Mouse (Mus musculus) neural tube, embryonic 14.5 days (tissue): Measurements from ENCODE around the gene Rab13. TPM values are rescaled to one million over a fixed set of nuclear protein-coding genes. Genes with fewer than 3 reads are reported as not detected.

ENCODE experiments used
- ATAC-seq: fragments of 200-750 bp; cut with Nextera tagmentation; 2 replicates; pipeline ENCODE4 v1.8.0; 2017; ENCODE audit warnings: low read depth, mild to moderate bottlenecking, moderate TSS enrichment, moderate library complexity
- H3K27ac ChIP-seq: fragments of 300-500 bp; sonication (generic); 2 replicates; pipeline ENCODE4 v1.5.1; 2014; ENCODE audit warnings: low read depth, mild to moderate bottlenecking, control low read depth, low read length, moderate library complexity, mixed read lengths
- H3K27me3 ChIP-seq: fragments of 300-500 bp; sonication (generic); 2 replicates; pipeline ENCODE4 v1.6.1; 2014; ENCODE audit warnings: low read length; ENCODE audit not compliant: control insufficient read depth, insufficient read depth
- H3K36me3 ChIP-seq: fragments of 300-500 bp; sonication (generic); 2 replicates; pipeline ENCODE4 v1.6.1; 2014; ENCODE audit warnings: low read length, mixed read lengths; ENCODE audit not compliant: control insufficient read depth, insufficient read depth
- H3K4me1 ChIP-seq: fragments of 300-500 bp; sonication (generic); 2 replicates; pipeline ENCODE4 v1.6.1; 2014; ENCODE audit warnings: low read length; ENCODE audit not compliant: control insufficient read depth, insufficient read depth
- H3K4me2 ChIP-seq: fragments of 300-500 bp; sonication (generic); 2 replicates; pipeline ENCODE4 v1.6.1; 2014; ENCODE audit warnings: mild to moderate bottlenecking, low read depth, low read length, control low read depth
- H3K4me3 ChIP-seq: fragments of 300-500 bp; sonication (generic); 2 replicates; pipeline ENCODE4 v1.5.1; 2014; ENCODE audit warnings: low read depth, low read length, control low read depth, mixed read lengths
- H3K9ac ChIP-seq: fragments of 300-500 bp; sonication (generic); replicated peaks from 2 replicates; pipeline ENCODE4 v1.6.1; 2014; ENCODE audit warnings: low read depth, mild to moderate bottlenecking, control low read depth, low read length, mixed read lengths
- H3K9me3 ChIP-seq: fragments of 300-500 bp; sonication (generic); 2 replicates; pipeline ENCODE4 v1.6.1; 2016; ENCODE audit warnings: low read length; ENCODE audit not compliant: control insufficient read depth
- WGBS: fragments of 180-500 bp; shearing (Covaris S2); extraction: QIAGEN DNeasy Blood & Tissue Kit; methylation state at CpG from one replicate; pipeline ENCODE4 v1.1.7; 2014; 5-methylcytosine and 5-hydroxymethylcytosine counted together
- polyA plus RNA-seq: library from polyadenylated mRNA; unstranded; fragments of >200 nt; fragmentation: Nextera tagmentation; extraction: Ambion mirVana; gene quantifications from 2 replicates; pipeline ENCODE4 v1.2.1, GENCODE M21; 2014

Rab13 gene
- polyA plus RNA-seq, 1 experiment from 2014 or later: 8.0 TPM

- H3K27me3 ChIP-seq: no peaks in the 10 kb centered on the region
- H3K4me1 ChIP-seq: peaks cover 7% of the 10 kb centered on the region
- no peak overlapping the region for H3K27ac ChIP-seq
- peaks cover 47% of the 10 kb centered on the region for H3K36me3 ChIP-seq
- no peak overlapping the region for H3K4me3 ChIP-seq
- WGBS: 96% methylated on average over 5 of the region's 5 CpGs
- no peak overlapping the region for H3K9ac ChIP-seq
- no peaks in the 10 kb centered on the region for H3K9me3 ChIP-seq
- ATAC-seq: no peak
- H3K4me2 ChIP-seq: no peak overlapping the region
These were observed 49.8 kb downstream of the Rab13 start for GRCm38 (mm10) chr3:90263121-90263771.

- peak overlapping the region; percentile 65 for H3K4me2 ChIP-seq
- peaks cover 7% of the 10 kb centered on the region for H3K4me1 ChIP-seq
- peaks cover 36% of the 10 kb centered on the region for H3K36me3 ChIP-seq
- H3K4me3 ChIP-seq: peak overlapping the region; percentile 86
- no peaks in the 10 kb centered on the region for H3K9me3 ChIP-seq
- H3K9ac ChIP-seq: peak overlapping the region; percentile 93
- ATAC-seq: no peak
- 37% methylated on average over 10 of the region's 10 CpGs for WGBS
- no peaks in the 10 kb centered on the region for H3K27me3 ChIP-seq
- peak overlapping the region; percentile 93 for H3K27ac ChIP-seq
These were observed 51.2 kb downstream of the Rab13 start for GRCm38 (mm10) chr3:90264687-90265033.

- Histone ChIP-seq H3K4me1 (peaks cover 7% of the 10 kb centered on the region), H3K36me3 (peaks cover 29% of the 10 kb centered on the region), H3K4me2 (peak within 1 kb of the TSS; percentile 65), H3K9ac (peak within 1 kb of the TSS; percentile 93), H3K27me3 (no peaks in the 10 kb centered on the region), H3K27ac (peak within 1 kb of the TSS; percentile 93), H3K9me3 (no peaks in the 10 kb centered on the region), H3K4me3 (peak within 1 kb of the TSS; percentile 86)
- ATAC-seq: peak; percentile 82
- under 1% methylated on average over 49 of the region's 87 CpGs for WGBS
These were observed 51.8 kb downstream of the Rab13 start, which contains the start of gene Dennd4b for GRCm38 (mm10) chr3:90265034-90265931. Gene Dennd4b, plus strand, starts transcription at chr3:90265185.

GRCm38 (mm10) chr3:90265932-90266741 is 52.6 kb downstream of the Rab13 start:
- Histone ChIP-seq H3K36me3 (peaks cover 26% of the 10 kb centered on the region), H3K9ac (peak overlapping the region; percentile 93), H3K27me3 (no peaks in the 10 kb centered on the region), H3K4me1 (peaks cover 7% of the 10 kb centered on the region), H3K9me3 (no peaks in the 10 kb centered on the region), H3K27ac (peak overlapping the region; percentile 93), H3K4me3 (peak overlapping the region; percentile 86), H3K4me2 (peak overlapping the region; percentile 65)
- WGBS: 26% methylated on average over 16 of the region's 16 CpGs
- ATAC-seq: peak; percentile 39

- Histone ChIP-seq H3K4me3 (no peak overlapping the region), H3K36me3 (peaks cover 21% of the 10 kb centered on the region), H3K9ac (no peak overlapping the region), H3K4me1 (peaks cover 7% of the 10 kb centered on the region), H3K4me2 (no peak overlapping the region), H3K9me3 (no peaks in the 10 kb centered on the region), H3K27me3 (no peaks in the 10 kb centered on the region), H3K27ac (no peak overlapping the region)
- no peak for ATAC-seq
- WGBS: 94% methylated on average over 20 of the region's 20 CpGs
These were observed 53.6 kb downstream of the Rab13 start for GRCm38 (mm10) chr3:90266901-90267775.

GRCm38 (mm10) chr3:90268190-90268589 is 54.7 kb downstream of the Rab13 start:
- Histone ChIP-seq H3K4me1 (peaks cover 7% of the 10 kb centered on the region), H3K4me3 (no peak overlapping the region), H3K36me3 (peaks cover 23% of the 10 kb centered on the region), H3K27ac (no peak overlapping the region), H3K4me2 (no peak overlapping the region), H3K9ac (no peak overlapping the region), H3K27me3 (no peaks in the 10 kb centered on the region), H3K9me3 (no peaks in the 10 kb centered on the region)
- WGBS: 95% methylated on average over 11 of the region's 11 CpGs
- ATAC-seq: no peak

GRCm38 (mm10) chr3:90268971-90269370 is 55.5 kb downstream of the Rab13 start:
- Histone ChIP-seq H3K27me3 (no peaks in the 10 kb centered on the region), H3K4me3 (no peak overlapping the region), H3K4me2 (no peak overlapping the region), H3K36me3 (peaks cover 15% of the 10 kb centered on the region; the same call in 1 of the 2 replicates), H3K4me1 (peaks cover 7% of the 10 kb centered on the region), H3K27ac (no peak overlapping the region), H3K9me3 (no peaks in the 10 kb centered on the region), H3K9ac (no peak overlapping the region)
- no peak for ATAC-seq
- 90% methylated on average over 16 of the region's 16 CpGs for WGBS

- H3K4me1 ChIP-seq: peaks cover 7% of the 10 kb centered on the region
- H3K4me2 ChIP-seq: no peak overlapping the region
- no peak overlapping the region for H3K4me3 ChIP-seq
- H3K9me3 ChIP-seq: no peaks in the 10 kb centered on the region
- no peak overlapping the region for H3K9ac ChIP-seq
- ATAC-seq: no peak
- H3K27me3 ChIP-seq: no peaks in the 10 kb centered on the region
- H3K27ac ChIP-seq: no peak overlapping the region
- H3K36me3 ChIP-seq: peaks cover 20% of the 10 kb centered on the region; the same call in 1 of the 2 replicates
- 98% methylated on average over 8 of the region's 8 CpGs for WGBS
These were observed 57.3 kb downstream of the Rab13 start for GRCm38 (mm10) chr3:90270784-90271183.
